Comparison of ENCODE assay signal across 21 mouse cellular contexts in genomic region chr4:82248031-82248430, GRCm38 (mm10).
A peak's percentile ranks its signal among the peaks of the same experiment; 100 is the strongest.
DNase-seq lines count a peak whose midpoint lies in the region; ATAC-seq and TF ChIP-seq lines count a peak whose summit lies in the region.
"Had no signal": no experiment of that assay in that cellular context is flagged by ENCODE, and none has a peak within 500 bp of the region (broad histone marks: within the 10 kb centered on the region; RNA-seq: fewer than 3 reads in every experiment).

No protein-coding gene starts in this region.

- H3K4me2 ChIP-seq in stomach, embryonic 15.5 days, result no peak overlapping the region
- H3K4me2 ChIP-seq in stomach, postnatal 0 days (replicated peaks; ENCODE audit: low read depth), result no peak overlapping the region
- no peak overlapping the region for H3K4me2 ChIP-seq in embryonic facial prominence, embryonic 15.5 days (replicated peaks)
- no peak overlapping the region for H3K4me2 ChIP-seq in neural tube, embryonic 15.5 days
- H3K4me2 ChIP-seq: forebrain, embryonic 13.5 days; heart, embryonic 15.5 days; hindbrain, embryonic 14.5 days; intestine, embryonic 15.5 days had no signal

- WGBS in stomach, embryonic 15.5 days, result 81% methylated on average over 5 of the region's 5 CpGs
- WGBS in stomach, postnatal 0 days, result 83% methylated on average over 5 of the region's 5 CpGs
- WGBS in embryonic facial prominence, embryonic 15.5 days, result 43% methylated on average over 5 of the region's 5 CpGs
- WGBS in neural tube, embryonic 15.5 days, result 92% methylated on average over 5 of the region's 5 CpGs

- no peak for TF ChIP-seq CTCF in layer of hippocampus, adult 2 months (conservative IDR thresholded peaks at IDR 0.05)
- no peak for TF ChIP-seq CTCF in stomach, postnatal 0 days (IDR thresholded peaks at IDR 0.05; ENCODE audit: low read depth)

- no peak for DNase-seq in layer of hippocampus, adult 2 months (ENCODE audit: low spot score in 2 of 2)
- no peak for DNase-seq in layer of hippocampus, postnatal 25 days (ENCODE audit: extremely low spot score in 1 of 2, low spot score in 1 of 2)
- no peak for DNase-seq in stomach, postnatal 0 days (ENCODE audit: low spot score)
- DNase-seq in adrenal gland, adult (ENCODE audit: inconsistent age in 2 of 2, low spot score in 1 of 2), result no peak
- DNase-seq: adrenal gland, postnatal 14 days; cerebellum, adult 11-12 months; cerebellum, adult 9-10 months; cerebellum, postnatal 25 days; forebrain, postnatal 0 days; gastrocnemius, postnatal 14 days had no signal

- no peak overlapping the region for H3K4me3 ChIP-seq in layer of hippocampus, adult 2 months
- H3K4me3 ChIP-seq in stomach, embryonic 15.5 days (replicated peaks), result no peak overlapping the region
- no peak overlapping the region for H3K4me3 ChIP-seq in stomach, postnatal 0 days (ENCODE audit: low read depth, low read length)
- H3K4me3 ChIP-seq in embryonic facial prominence, embryonic 15.5 days (replicated peaks), result no peak overlapping the region
- no peak overlapping the region for H3K4me3 ChIP-seq in neural tube, embryonic 15.5 days (replicated peaks)
- H3K4me3 ChIP-seq: forebrain, embryonic 13.5 days; heart, embryonic 10.5 days; heart, embryonic 15.5 days; hindbrain, embryonic 10.5 days; intestine, embryonic 15.5 days had no signal

- 0 out of 2 replicates have a peak, but pooled peaks cover 4% of the 10 kb centered on the region for H3K4me1 ChIP-seq in stomach, embryonic 15.5 days
- H3K4me1 ChIP-seq in stomach, postnatal 0 days (replicated peaks; ENCODE audit: control insufficient read depth, insufficient read depth), result 0 out of 2 replicates have a peak, but pooled peaks cover 3% of the 10 kb centered on the region
- H3K4me1 ChIP-seq in embryonic facial prominence, embryonic 15.5 days, result peaks cover 29% of the 10 kb centered on the region
- H3K4me1 ChIP-seq in neural tube, embryonic 15.5 days, result no peaks in the 10 kb centered on the region
- H3K4me1 ChIP-seq: forebrain, embryonic 13.5 days; hindbrain, embryonic 10.5 days had no signal

- H3K27ac ChIP-seq in layer of hippocampus, adult 2 months, result peak overlapping the region; percentile 82; the same call in 1 of the 2 replicates
- H3K27ac ChIP-seq in stomach, embryonic 15.5 days, result peak overlapping the region; percentile 40; the same call in 1 of the 2 replicates
- no peak overlapping the region for H3K27ac ChIP-seq in stomach, postnatal 0 days (replicated peaks)
- peak overlapping the region; percentile 94 for H3K27ac ChIP-seq in embryonic facial prominence, embryonic 15.5 days (replicated peaks)
- no peak overlapping the region for H3K27ac ChIP-seq in neural tube, embryonic 15.5 days (replicated peaks)
- H3K27ac ChIP-seq: forebrain, embryonic 13.5 days; heart, embryonic 10.5 days; hindbrain, embryonic 10.5 days; hindbrain, embryonic 14.5 days had no signal

- no peak for TF ChIP-seq EP300 in stomach, postnatal 0 days (optimal IDR thresholded peaks at IDR 0.05)

- no peaks in the 10 kb centered on the region for H3K9me3 ChIP-seq in stomach, embryonic 15.5 days
- no peaks in the 10 kb centered on the region for H3K9me3 ChIP-seq in stomach, postnatal 0 days (ENCODE audit: control insufficient read depth, low read length)
- no peaks in the 10 kb centered on the region for H3K9me3 ChIP-seq in embryonic facial prominence, embryonic 15.5 days (replicated peaks)
- no peaks in the 10 kb centered on the region for H3K9me3 ChIP-seq in neural tube, embryonic 15.5 days (replicated peaks)
- H3K9me3 ChIP-seq: forebrain, embryonic 13.5 days; heart, embryonic 10.5 days; heart, embryonic 15.5 days; hindbrain, embryonic 10.5 days; intestine, embryonic 15.5 days had no signal

- ATAC-seq in stomach, embryonic 15.5 days (ENCODE audit: insufficient read depth, low FRiP score, low read depth), result no peak
- no peak for ATAC-seq in stomach, postnatal 0 days (ENCODE audit: low FRiP score, low TSS enrichment)
- ATAC-seq in embryonic facial prominence, embryonic 15.5 days (ENCODE audit: insufficient number of reproducible peaks, low FRiP score, low TSS enrichment, low read depth), result no peak
- ATAC-seq in neural tube, embryonic 15.5 days (ENCODE audit: low FRiP score), result no peak
- ATAC-seq: CD4-positive, CD25-positive, alpha-beta regulatory T cell, adult 4 months; forebrain, embryonic 13.5 days; forebrain, postnatal 0 days; intestine, embryonic 15.5 days had no signal

- H3K27me3 ChIP-seq in stomach, embryonic 15.5 days (replicated peaks), result no peaks in the 10 kb centered on the region
- H3K27me3 ChIP-seq in stomach, postnatal 0 days (ENCODE audit: control insufficient read depth, insufficient read depth, low read length), result no peaks in the 10 kb centered on the region
- no peaks in the 10 kb centered on the region for H3K27me3 ChIP-seq in embryonic facial prominence, embryonic 15.5 days
- no peaks in the 10 kb centered on the region for H3K27me3 ChIP-seq in neural tube, embryonic 15.5 days (replicated peaks)
- H3K27me3 ChIP-seq: forebrain, embryonic 13.5 days; heart, embryonic 15.5 days; intestine, embryonic 15.5 days had no signal

- H3K36me3 ChIP-seq in stomach, embryonic 15.5 days, result no peaks in the 10 kb centered on the region
- no peaks in the 10 kb centered on the region for H3K36me3 ChIP-seq in stomach, postnatal 0 days (ENCODE audit: control insufficient read depth, insufficient read depth, low read length)
- no peaks in the 10 kb centered on the region for H3K36me3 ChIP-seq in embryonic facial prominence, embryonic 15.5 days
- H3K36me3 ChIP-seq in neural tube, embryonic 15.5 days, result no peaks in the 10 kb centered on the region
- H3K36me3 ChIP-seq: G1E; heart, embryonic 10.5 days; heart, embryonic 15.5 days; hindbrain, embryonic 10.5 days; intestine, embryonic 15.5 days had no signal

- H3K9ac ChIP-seq in stomach, embryonic 15.5 days, result no peak overlapping the region
- H3K9ac ChIP-seq in stomach, postnatal 0 days (ENCODE audit: low read length), result no peak overlapping the region
- H3K9ac ChIP-seq in embryonic facial prominence, embryonic 15.5 days, result no peak overlapping the region
- H3K9ac ChIP-seq in neural tube, embryonic 15.5 days (replicated peaks), result no peak overlapping the region
- H3K9ac ChIP-seq: forebrain, embryonic 13.5 days; forebrain, postnatal 0 days; heart, embryonic 15.5 days; hindbrain, embryonic 14.5 days; intestine, embryonic 15.5 days had no signal

Comparison
In these comparisons a context has a peak if more than half of its experiments do, and no peak if none do; other contexts are left out.
1. H3K27ac ChIP-seq: peak in layer of hippocampus, adult 2 months (single experiment), stomach, embryonic 15.5 days (single experiment) and embryonic facial prominence, embryonic 15.5 days (single experiment); none in stomach, postnatal 0 days (single experiment) and neural tube, embryonic 15.5 days (single experiment).